Mouse (Mus musculus) cerebral cortex, adult 2 months (tissue): ENCODE measurements around the gene C9.

Experiments
- WGBS: fragments of 180-500 bp; shearing (Covaris S2); methylation state at CpG from one replicate; pipeline ENCODE4 v1.1.7; 2018; 5-methylcytosine and 5-hydroxymethylcytosine counted together

C9 gene

GRCm38 (mm10) chr15:6445135-6445534 is at the start of gene C9:
Gene C9 (plus strand): TSS chr15:6445327.
- WGBS: 85% methylated on average over 2 of the region's 2 CpGs

GRCm38 (mm10) chr15:6398211-6398610 is 46.9 kb upstream of the C9 start:
- 90% methylated on average over 4 of the region's 4 CpGs for WGBS

GRCm38 (mm10) chr15:6398881-6399280 is 46.2 kb upstream of the C9 start:
- WGBS: 84% methylated on average over 6 of the region's 6 CpGs

- 91% methylated on average over 8 of the region's 8 CpGs for WGBS
These were observed 45.0 kb upstream of the C9 start for GRCm38 (mm10) chr15:6400115-6400514.

GRCm38 (mm10) chr15:6402433-6402832 is 42.7 kb upstream of the C9 start:
- 87% methylated on average over 2 of the region's 2 CpGs for WGBS

GRCm38 (mm10) chr15:6404172-6404571 is 41.0 kb upstream of the C9 start:
- WGBS: 65% methylated on average over 5 of the region's 5 CpGs

- 84% methylated on average over 6 of the region's 6 CpGs for WGBS
These were observed 38.4 kb upstream of the C9 start for GRCm38 (mm10) chr15:6406771-6407170.

- WGBS: 78% methylated on average over 8 of the region's 8 CpGs
These were observed 36.1 kb upstream of the C9 start for GRCm38 (mm10) chr15:6409031-6409430.

- 90% methylated on average over 3 of the region's 3 CpGs for WGBS
These were observed 35.0 kb upstream of the C9 start for GRCm38 (mm10) chr15:6410161-6410560.

- WGBS: 38% methylated on average over 6 of the region's 6 CpGs
These were observed 33.8 kb upstream of the C9 start for GRCm38 (mm10) chr15:6411334-6411733.

- WGBS: 79% methylated on average over 5 of the region's 5 CpGs
These were observed 29.8 kb upstream of the C9 start for GRCm38 (mm10) chr15:6415317-6415716.

- WGBS: 62% methylated on average over 7 of the region's 7 CpGs
These were observed 13.3 kb upstream of the C9 start for GRCm38 (mm10) chr15:6431777-6432176.

GRCm38 (mm10) chr15:6432411-6432810 is 12.7 kb upstream of the C9 start:
- WGBS: 63% methylated on average over 7 of the region's 7 CpGs

- WGBS: 92% methylated on average over 7 of the region's 7 CpGs
These were observed 9.8 kb upstream of the C9 start for GRCm38 (mm10) chr15:6435281-6435680.

- WGBS: 59% methylated on average over 2 of the region's 2 CpGs
These were observed 9.4 kb upstream of the C9 start for GRCm38 (mm10) chr15:6435773-6436172.

- WGBS: 91% methylated on average over 3 of the region's 3 CpGs
These were observed 6.4 kb upstream of the C9 start for GRCm38 (mm10) chr15:6438685-6439084.

GRCm38 (mm10) chr15:6444452-6444851 is 675 bp upstream of the C9 start:
- 96% methylated on average over 2 of the region's 2 CpGs for WGBS

GRCm38 (mm10) chr15:6446181-6446580 is 1.1 kb downstream of the C9 start:
- WGBS: 82% methylated on average over 1 of the region's 1 CpGs

GRCm38 (mm10) chr15:6448892-6449291 is 3.8 kb downstream of the C9 start:
- WGBS: 36% methylated on average over 9 of the region's 9 CpGs

- WGBS: 80% methylated on average over 2 of the region's 2 CpGs
These were observed 9.3 kb downstream of the C9 start for GRCm38 (mm10) chr15:6454461-6454860.

GRCm38 (mm10) chr15:6461381-6461780 is 16.3 kb downstream of the C9 start:
- 71% methylated on average over 8 of the region's 8 CpGs for WGBS

GRCm38 (mm10) chr15:6463361-6463923 is 18.3 kb downstream of the C9 start:
- whole genome bisulfite sequencing: 80% methylated on average over 3 of the region's 3 CpGs

- 77% methylated on average over 10 of the region's 10 CpGs for WGBS
These were observed 21.9 kb downstream of the C9 start for GRCm38 (mm10) chr15:6466995-6467394.

- 100% methylated on average over 1 of the region's 1 CpGs for WGBS
These were observed 23.7 kb downstream of the C9 start for GRCm38 (mm10) chr15:6468845-6469244.
